ENCODE assay signal across 7 mouse cellular contexts in genomic region chr7:13302780-13303179, GRCm38 (mm10). TPM values are rescaled to one million over a fixed set of nuclear protein-coding genes. Genes with fewer than 3 reads are reported as not detected.
A peak's percentile ranks its signal among the peaks of the same experiment; 100 is the strongest.
DNase-seq lines count a peak whose midpoint lies in the region; ATAC-seq lines count a peak whose summit lies in the region.

No protein-coding gene starts in this region.

- DNase-seq in spleen, postnatal 36 days (ENCODE audit: low spot score in 2 of 2) = peak; percentile 58 to 59
- DNase-seq in spleen, adult 12 weeks (ENCODE audit: low spot score) = no peak
- peak; percentile 52 for DNase-seq in c-Kit-positive CD71-negative TER-119-negative erythroid progenitor cells, embryonic 14.5 days (ENCODE audit: low read depth)
- no peak for DNase-seq in adipocyte (ENCODE audit: low spot score)
- no peak for DNase-seq in frontal cortex, postnatal 36 days (ENCODE audit: low spot score in 2 of 2)
- no peak for DNase-seq in layer of hippocampus, postnatal 10 days (ENCODE audit: low spot score in 2 of 2)

- ATAC-seq in monocyte, adult 5-6 weeks (replicated peaks; ENCODE audit: insufficient number of reproducible peaks, low FRiP score, low TSS enrichment, poor library complexity, severe bottlenecking) = peak; percentile 86

RNA-seq across cellular contexts. Expression of gene Pla2g4c, which starts 21.7 kb away (rescaled TPM):
- 0.10 TPM in 1 of 3 replicates, not detected in the others for total RNA-seq in monocyte, adult 5-6 weeks (2017)
- 1 to 10 TPM in 1 of 2 experiments, under 1 TPM in 1; 0.21 to 1.1 TPM for total RNA-seq in layer of hippocampus, postnatal 10 days (2021)

RNA-seq across cellular contexts. Expression of gene Zswim9, which starts 24.3 kb away (rescaled TPM):
- 0.95 to 5.6 TPM (median 3.5 TPM) in 3 replicates for total RNA-seq in monocyte, adult 5-6 weeks (2017)
- 10 to 100 TPM; 11.4 to 12.8 TPM for total RNA-seq in layer of hippocampus, postnatal 10 days (2021)

RNA-seq across cellular contexts. Expression of gene Lig1, which starts 25.7 kb away (rescaled TPM):
- 6.6 to 17.0 TPM (median 6.6 TPM) in 3 replicates for total RNA-seq in monocyte, adult 5-6 weeks (2017)
- 10 to 100 TPM; 11.0 to 14.7 TPM for total RNA-seq in layer of hippocampus, postnatal 10 days (2021)

Comparison
In these comparisons a context has a peak if more than half of its experiments do, and no peak if none do; other contexts are left out.
1. DNase-seq: peak in spleen, postnatal 36 days (2 of 2) and c-Kit-positive CD71-negative TER-119-negative erythroid progenitor cells, embryonic 14.5 days (single experiment); none in spleen, adult 12 weeks (single experiment), adipocyte (single experiment), frontal cortex, postnatal 36 days (0 of 2) and layer of hippocampus, postnatal 10 days (0 of 2).